Mouse (Mus musculus) cerebellum, adult 2 months (tissue): ENCODE results near the gene Madd.

ENCODE experiments used
- CTCF ChIP-seq: fragments of 200-500 bp; IDR thresholded peaks from 2 replicates; pipeline ENCODE4 v1.5.1; 2011; ENCODE audit warnings: low read depth, mild to moderate bottlenecking, control low read depth, low read length, moderate library complexity, borderline replicate concordance; ENCODE audit not compliant: insufficient read depth
- POLR2A ChIP-seq: fragments of 200-500 bp; IDR thresholded peaks from 2 replicates; pipeline ENCODE4 v1.6.1; 2011; ENCODE audit warnings: low read length, control low read depth, borderline replicate concordance; ENCODE audit not compliant: insufficient read depth

DNA sequence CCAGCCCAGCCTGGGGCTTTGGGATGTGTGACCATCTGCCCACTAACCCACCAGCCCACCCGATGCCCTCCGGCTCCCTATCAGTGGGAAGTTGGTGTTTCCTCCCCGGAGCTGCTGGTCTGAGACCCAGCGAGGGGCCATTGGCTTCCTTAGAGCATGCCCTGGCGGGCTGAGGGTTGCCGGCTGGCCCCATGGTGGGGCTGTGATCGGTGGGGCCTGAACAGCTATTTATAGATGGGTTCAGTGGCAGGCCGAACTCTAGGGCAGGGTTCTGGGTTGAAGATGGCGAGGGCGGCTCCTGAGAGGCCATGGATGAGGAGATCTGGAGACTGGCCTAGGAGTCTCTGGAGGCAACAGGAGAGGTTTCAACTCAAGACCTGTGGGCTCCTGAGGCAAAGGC, 86.6 kb downstream of the Madd start:
- TF ChIP-seq POLR2A (no peak), CTCF (no peak)
